ENCODE assay signal across 8 mouse cellular contexts in the genomic region with DNA sequence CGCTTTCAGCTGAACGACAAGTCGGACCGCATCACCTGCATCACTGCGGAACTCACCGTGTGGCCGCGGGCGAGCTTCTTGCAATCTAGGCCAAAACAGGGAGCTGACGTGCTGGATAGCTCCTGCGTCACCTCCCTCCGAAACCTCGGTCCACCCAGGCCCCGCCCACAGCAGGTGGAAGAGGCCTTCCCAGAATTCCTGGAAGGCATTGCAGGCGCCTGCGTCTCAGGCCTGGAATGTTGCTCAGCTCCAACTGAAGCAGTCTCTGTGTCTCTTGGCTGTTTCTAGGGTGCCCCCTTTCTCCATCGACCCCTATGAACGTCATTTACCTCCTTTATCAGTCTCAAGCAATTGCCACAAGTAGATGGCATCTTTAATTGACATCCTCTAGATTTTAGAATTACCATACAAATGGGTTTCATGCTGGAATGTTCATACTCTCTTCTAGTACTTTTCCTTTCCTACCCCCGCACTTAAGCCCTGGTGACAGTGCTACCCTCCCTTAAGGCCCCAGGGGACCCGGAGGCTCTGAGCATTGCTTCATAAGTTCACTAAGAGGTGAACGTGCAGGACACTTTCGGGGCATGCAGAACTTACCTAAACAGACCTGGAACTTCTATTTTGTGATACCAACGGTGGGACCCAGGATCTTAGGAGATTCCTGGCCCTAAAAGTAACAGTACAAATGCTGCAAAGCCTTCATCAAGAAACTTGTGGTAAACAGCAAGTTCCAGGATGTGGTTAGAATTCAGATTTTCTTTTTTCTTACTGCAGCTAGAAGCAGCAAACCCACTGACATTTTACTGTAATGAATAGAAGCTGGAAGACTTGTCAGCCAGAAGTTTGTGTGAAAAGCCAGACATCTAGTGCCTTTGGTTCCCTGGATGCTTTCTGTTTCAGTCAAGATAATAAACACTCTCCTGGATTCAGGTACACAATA. TPM values are rescaled to one million over a fixed set of nuclear protein-coding genes. Genes with fewer than 3 reads are reported as not detected.
DNase-seq lines count a peak whose midpoint lies in the region; ATAC-seq lines count a peak whose summit lies in the region.

A gene (minus strand): TSS at position 179 of the 940 bp plus-strand sequence.

- no peaks in the 10 kb centered on the region; the same call in 1 of the 2 replicates for H3K4me1 ChIP-seq in brown adipose tissue, adult 24 weeks (ENCODE audit: control insufficient read depth, insufficient read depth, insufficient read length, low read length)
- peaks cover 43% of the 10 kb centered on the region for H3K4me1 ChIP-seq in forebrain, embryonic 15.5 days
- H3K4me1 ChIP-seq in hindbrain, embryonic 16.5 days (ENCODE audit: control insufficient read depth, insufficient read depth, low read depth, low read length), result peaks cover 27% of the 10 kb centered on the region

- DNase-seq in MN1 (ENCODE audit: low spot score), result peak; percentile 94
- DNase-seq in layer of hippocampus, postnatal 36 days, result peak; percentile 82 to 85
- DNase-seq in lung, postnatal 10 days, result peak; percentile 72
- peak; percentile 88 for DNase-seq in right cerebral cortex, adult 2 months (ENCODE audit: low spot score in 2 of 2)

- H3K9me3 ChIP-seq in forebrain, embryonic 15.5 days, result no peaks in the 10 kb centered on the region
- H3K9me3 ChIP-seq in hindbrain, embryonic 16.5 days (ENCODE audit: control insufficient read depth, low read length), result no peaks in the 10 kb centered on the region

- H3K36me3 ChIP-seq in forebrain, embryonic 15.5 days, result peaks cover 11% of the 10 kb centered on the region; the same call in 1 of the 2 replicates
- no peaks in the 10 kb centered on the region for H3K36me3 ChIP-seq in hindbrain, embryonic 16.5 days (ENCODE audit: control insufficient read depth, insufficient read depth, low read length)

- H3K27me3 ChIP-seq in forebrain, embryonic 15.5 days, result no peaks in the 10 kb centered on the region
- no peaks in the 10 kb centered on the region for H3K27me3 ChIP-seq in hindbrain, embryonic 16.5 days (replicated peaks; ENCODE audit: control insufficient read depth, insufficient read depth, low read length)

- H3K27ac ChIP-seq in brown adipose tissue, adult 24 weeks (replicated peaks; ENCODE audit: low read depth, low read length), result no peak within 1 kb of the TSS
- peak within 1 kb of the TSS; percentile 98 for H3K27ac ChIP-seq in forebrain, embryonic 15.5 days (replicated peaks)
- H3K27ac ChIP-seq in hindbrain, embryonic 16.5 days (ENCODE audit: low read depth, low read length), result peak within 1 kb of the TSS; percentile 91

- WGBS in forebrain, embryonic 15.5 days, result 9% methylated on average over 23 of the region's 23 CpGs
- WGBS in hindbrain, embryonic 16.5 days, result 7% methylated on average over 23 of the region's 23 CpGs

- H3K4me2 ChIP-seq in forebrain, embryonic 15.5 days (replicated peaks), result peak within 1 kb of the TSS; percentile 49
- peak within 1 kb of the TSS; percentile 80 for H3K4me2 ChIP-seq in hindbrain, embryonic 16.5 days (ENCODE audit: low read length)

- peak; percentile 96 for ATAC-seq in forebrain, embryonic 15.5 days (replicated peaks)
- ATAC-seq in hindbrain, embryonic 16.5 days, result peak; percentile 98
- ATAC-seq in erythroid progenitor cell, adult 5-6 weeks (replicated peaks; ENCODE audit: low FRiP score, poor library complexity, severe bottlenecking), result no peak

- H3K4me3 ChIP-seq in brown adipose tissue, adult 24 weeks (ENCODE audit: insufficient read depth, low read depth, low read length), result peak within 1 kb of the TSS; percentile 7; the same call in 1 of the 2 replicates
- H3K4me3 ChIP-seq in forebrain, embryonic 15.5 days, result peak within 1 kb of the TSS; percentile 58
- H3K4me3 ChIP-seq in hindbrain, embryonic 16.5 days (ENCODE audit: low read length), result peak within 1 kb of the TSS; percentile 45

- H3K9ac ChIP-seq in forebrain, embryonic 15.5 days (replicated peaks), result peak within 1 kb of the TSS; percentile 74
- peak within 1 kb of the TSS; percentile 73 for H3K9ac ChIP-seq in hindbrain, embryonic 16.5 days (ENCODE audit: low read depth, low read length)

RNA-seq across cellular contexts. Expression of the gene that starts here (rescaled TPM):
- not detected in 2 replicates for polyA plus RNA-seq in brown adipose tissue, adult 24 weeks (2012; ENCODE audit: insufficient read depth, insufficient read length, missing spikeins)
- 193 and 207 TPM in 2 replicates for polyA plus RNA-seq in forebrain, embryonic 15.5 days (2015; fragmentation: Nextera tagmentation; extraction: Ambion mirVana)
- polyA plus RNA-seq in hindbrain, embryonic 16.5 days (2015; fragmentation: Nextera tagmentation; extraction: Ambion mirVana), result 228 and 265 TPM in 2 replicates
- total RNA-seq in layer of hippocampus, postnatal 36 days (2021), result 100 to 1,000 TPM; 356 to 425 TPM
- 3.2 and 8.4 TPM in 2 replicates for total RNA-seq in erythroid progenitor cell, adult 5-6 weeks (2015; ENCODE audit: low replicate concordance)
- 1.7 TPM in 1 of 2 replicates, not detected in the other for total RNA-seq in erythroid progenitor cell, adult 5-6 weeks (2017; ENCODE audit: low replicate concordance)

Comparison
In these comparisons a context has a peak if more than half of its experiments do, and no peak if none do; other contexts are left out.
1. RNA of the gene that starts here (total RNA-seq): 356 to 425 TPM in layer of hippocampus, postnatal 36 days; 1.7 to 8.4 TPM in erythroid progenitor cell, adult 5-6 weeks; every median in the first group is over 10 times any median in the second.
2. RNA of the gene that starts here (polyA plus RNA-seq): 228 to 265 TPM in hindbrain, embryonic 16.5 days and 193 to 207 TPM in forebrain, embryonic 15.5 days; not detected in brown adipose tissue, adult 24 weeks; every median in the first group is over 100 times any median in the second.
3. H3K4me3 ChIP-seq: peak in every context shown above with its lines; median percentile 58 in forebrain, embryonic 15.5 days; 45 in hindbrain, embryonic 16.5 days; 7 in brown adipose tissue, adult 24 weeks.
4. Peak in every context shown above with its lines, with median percentiles within 50 percentile points of each other: DNase-seq.